Mouse (Mus musculus): ENCODE results near the gene Lrrc4c. TPM values are rescaled to one million over a fixed set of nuclear protein-coding genes. Genes with fewer than 3 reads are reported as not detected.

Lrrc4c gene
- polyA plus RNA-seq, 1 experiment, result not detected

- no peak for TF ChIP-seq FLI1 (IDR thresholded peaks at IDR 0.05; ENCODE audit: low read length)
- no peak for TF ChIP-seq GATA1 (IDR thresholded peaks at IDR 0.05; ENCODE audit: borderline replicate concordance, low read length)
These were observed 709.0 kb downstream of the Lrrc4c start for GRCm38 (mm10) chr2:97026991-97027390.

GRCm38 (mm10) chr2:97027585-97027984 is 709.6 kb downstream of the Lrrc4c start:
- no peaks in the 10 kb centered on the region for H3K4me1 ChIP-seq
- H3K27me3 ChIP-seq (replicated peaks), result no peaks in the 10 kb centered on the region
- H3K36me3 ChIP-seq (replicated peaks; ENCODE audit: low read length), result no peaks in the 10 kb centered on the region
- H3K4me3 ChIP-seq (replicated peaks), result no peak overlapping the region
- TF ChIP-seq FLI1 (IDR thresholded peaks at IDR 0.05; ENCODE audit: low read length), result no peak
- TF ChIP-seq GATA1 (IDR thresholded peaks at IDR 0.05; ENCODE audit: borderline replicate concordance, low read length), result no peak
- no peaks in the 10 kb centered on the region for H3K9me3 ChIP-seq

More at GRCm38 (mm10) chr2:97026991-97027390, 709.0 kb downstream of the Lrrc4c start:
- no peaks in the 10 kb centered on the region for H3K4me1 ChIP-seq
- no peak overlapping the region for H3K4me3 ChIP-seq (replicated peaks)
- H3K27me3 ChIP-seq (replicated peaks), result no peaks in the 10 kb centered on the region
- no peaks in the 10 kb centered on the region for H3K9me3 ChIP-seq
- no peaks in the 10 kb centered on the region for H3K36me3 ChIP-seq (replicated peaks; ENCODE audit: low read length)

GRCm38 (mm10) chr2:97036401-97036800 is 718.4 kb downstream of the Lrrc4c start:
- Histone ChIP-seq H3K4me1 (no peaks in the 10 kb centered on the region), H3K27me3 (replicated peaks) (no peaks in the 10 kb centered on the region), H3K9me3 (peaks cover 4% of the 10 kb centered on the region; the same call in 1 of the 2 replicates), H3K36me3 (replicated peaks; ENCODE audit: low read length) (no peaks in the 10 kb centered on the region), H3K4me3 (replicated peaks) (no peak overlapping the region)
- TF ChIP-seq FLI1 (IDR thresholded peaks at IDR 0.05; ENCODE audit: low read length) (no peak), GATA1 (IDR thresholded peaks at IDR 0.05; ENCODE audit: borderline replicate concordance, low read length) (no peak)

- H3K36me3 ChIP-seq (replicated peaks; ENCODE audit: low read length), result no peaks in the 10 kb centered on the region
- TF ChIP-seq GATA1 (IDR thresholded peaks at IDR 0.05; ENCODE audit: borderline replicate concordance, low read length) (no peak), FLI1 (IDR thresholded peaks at IDR 0.05; ENCODE audit: low read length) (no peak)
- no peak overlapping the region for H3K4me3 ChIP-seq (replicated peaks)
- no peaks in the 10 kb centered on the region for H3K27me3 ChIP-seq (replicated peaks)
- H3K4me1 ChIP-seq, result no peaks in the 10 kb centered on the region
- H3K9me3 ChIP-seq, result peaks cover 4% of the 10 kb centered on the region; the same call in 1 of the 2 replicates
These were observed 719.2 kb downstream of the Lrrc4c start for GRCm38 (mm10) chr2:97037024-97037814.

- Histone ChIP-seq H3K27me3 (replicated peaks) (no peaks in the 10 kb centered on the region), H3K9me3 (peaks cover 4% of the 10 kb centered on the region; the same call in 1 of the 2 replicates), H3K4me1 (no peaks in the 10 kb centered on the region), H3K36me3 (replicated peaks; ENCODE audit: low read length) (no peaks in the 10 kb centered on the region), H3K4me3 (replicated peaks) (no peak overlapping the region)
- TF ChIP-seq FLI1 (IDR thresholded peaks at IDR 0.05; ENCODE audit: low read length), result no peak
- TF ChIP-seq GATA1 (IDR thresholded peaks at IDR 0.05; ENCODE audit: borderline replicate concordance, low read length), result no peak
These were observed 726.0 kb downstream of the Lrrc4c start for GRCm38 (mm10) chr2:97044016-97044415.

- TF ChIP-seq GATA1 (IDR thresholded peaks at IDR 0.05; ENCODE audit: borderline replicate concordance, low read length), result no peak
- no peak for TF ChIP-seq FLI1 (IDR thresholded peaks at IDR 0.05; ENCODE audit: low read length)
- no peaks in the 10 kb centered on the region for H3K4me1 ChIP-seq
- H3K27me3 ChIP-seq (replicated peaks), result no peaks in the 10 kb centered on the region
- H3K36me3 ChIP-seq (replicated peaks; ENCODE audit: low read length), result no peaks in the 10 kb centered on the region
- peaks cover 4% of the 10 kb centered on the region; the same call in 1 of the 2 replicates for H3K9me3 ChIP-seq
- no peak overlapping the region for H3K4me3 ChIP-seq (replicated peaks)
These were observed 727.7 kb downstream of the Lrrc4c start for GRCm38 (mm10) chr2:97045628-97046027.

- TF ChIP-seq GATA1 (IDR thresholded peaks at IDR 0.05; ENCODE audit: borderline replicate concordance, low read length) (no peak), FLI1 (IDR thresholded peaks at IDR 0.05; ENCODE audit: low read length) (no peak)
- no peaks in the 10 kb centered on the region for H3K27me3 ChIP-seq (replicated peaks)
- H3K4me3 ChIP-seq (replicated peaks), result no peak overlapping the region
- H3K9me3 ChIP-seq, result no peaks in the 10 kb centered on the region
- no peaks in the 10 kb centered on the region for H3K4me1 ChIP-seq
- H3K36me3 ChIP-seq (replicated peaks; ENCODE audit: low read length), result no peaks in the 10 kb centered on the region
These were observed 762.2 kb downstream of the Lrrc4c start for GRCm38 (mm10) chr2:97080156-97080555.

- TF ChIP-seq GATA1 (IDR thresholded peaks at IDR 0.05; ENCODE audit: borderline replicate concordance, low read length) (no peak), FLI1 (IDR thresholded peaks at IDR 0.05; ENCODE audit: low read length) (no peak)
- no peaks in the 10 kb centered on the region for H3K9me3 ChIP-seq
- no peaks in the 10 kb centered on the region for H3K4me1 ChIP-seq
- H3K36me3 ChIP-seq (replicated peaks; ENCODE audit: low read length), result no peaks in the 10 kb centered on the region
- no peaks in the 10 kb centered on the region for H3K27me3 ChIP-seq (replicated peaks)
- no peak overlapping the region for H3K4me3 ChIP-seq (replicated peaks)
These were observed 780.0 kb downstream of the Lrrc4c start for GRCm38 (mm10) chr2:97097965-97098364.

GRCm38 (mm10) chr2:97103398-97104162 is 785.6 kb downstream of the Lrrc4c start:
- Histone ChIP-seq H3K9me3 (no peaks in the 10 kb centered on the region), H3K4me1 (no peaks in the 10 kb centered on the region), H3K4me3 (replicated peaks) (no peak overlapping the region), H3K36me3 (replicated peaks; ENCODE audit: low read length) (no peaks in the 10 kb centered on the region), H3K27me3 (replicated peaks) (no peaks in the 10 kb centered on the region)
- no peak for TF ChIP-seq FLI1 (IDR thresholded peaks at IDR 0.05; ENCODE audit: low read length)
- no peak for TF ChIP-seq GATA1 (IDR thresholded peaks at IDR 0.05; ENCODE audit: borderline replicate concordance, low read length)

GRCm38 (mm10) chr2:97124246-97124645 is 806.3 kb downstream of the Lrrc4c start:
- Histone ChIP-seq H3K27me3 (replicated peaks) (no peaks in the 10 kb centered on the region), H3K9me3 (no peaks in the 10 kb centered on the region), H3K4me3 (replicated peaks) (no peak overlapping the region), H3K4me1 (no peaks in the 10 kb centered on the region), H3K36me3 (replicated peaks; ENCODE audit: low read length) (no peaks in the 10 kb centered on the region)
- TF ChIP-seq GATA1 (IDR thresholded peaks at IDR 0.05; ENCODE audit: borderline replicate concordance, low read length), result no peak
- TF ChIP-seq FLI1 (IDR thresholded peaks at IDR 0.05; ENCODE audit: low read length), result no peak
